Mouse (Mus musculus): ENCODE measurements around the gene Iqgap1. TPM values are rescaled to one million over a fixed set of nuclear protein-coding genes. Genes with fewer than 3 reads are reported as not detected.

Iqgap1 gene
- polyA plus RNA-seq, 1 experiment from 2014 or later: 21.7 TPM

DNA sequence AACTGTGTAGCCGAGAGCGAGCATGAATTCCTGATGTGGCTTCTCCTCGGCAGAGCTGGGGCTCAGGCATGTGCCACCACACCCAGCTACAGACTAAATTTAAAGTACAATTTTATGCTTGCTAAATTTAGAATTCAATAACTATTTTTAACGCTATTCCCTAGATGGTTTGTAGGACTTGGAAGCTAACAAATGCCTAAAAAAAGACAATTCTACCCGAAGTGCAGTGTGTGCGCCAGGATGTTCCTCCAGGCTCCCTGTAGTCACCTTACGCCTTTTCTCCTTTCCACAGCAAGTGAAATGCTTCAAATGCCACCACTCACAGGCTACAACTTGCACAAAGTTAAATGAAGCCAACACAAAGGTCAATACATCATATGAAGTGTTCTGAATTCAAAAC lies 78.4 kb downstream of the Iqgap1 start:
- 73% methylated on average over 7 of the region's 7 CpGs for WGBS
- no peak overlapping the region for H3K4me2 ChIP-seq (replicated peaks)
- no peak for ATAC-seq (replicated peaks)
- no peak overlapping the region for H3K27ac ChIP-seq (replicated peaks)
- peaks cover 57% of the 10 kb centered on the region for H3K36me3 ChIP-seq
- H3K4me1 ChIP-seq: peaks cover 25% of the 10 kb centered on the region
- H3K4me3 ChIP-seq: no peak overlapping the region
- H3K27me3 ChIP-seq: no peaks in the 10 kb centered on the region
- no peaks in the 10 kb centered on the region for H3K9me3 ChIP-seq
- H3K9ac ChIP-seq (replicated peaks): no peak overlapping the region

DNA sequence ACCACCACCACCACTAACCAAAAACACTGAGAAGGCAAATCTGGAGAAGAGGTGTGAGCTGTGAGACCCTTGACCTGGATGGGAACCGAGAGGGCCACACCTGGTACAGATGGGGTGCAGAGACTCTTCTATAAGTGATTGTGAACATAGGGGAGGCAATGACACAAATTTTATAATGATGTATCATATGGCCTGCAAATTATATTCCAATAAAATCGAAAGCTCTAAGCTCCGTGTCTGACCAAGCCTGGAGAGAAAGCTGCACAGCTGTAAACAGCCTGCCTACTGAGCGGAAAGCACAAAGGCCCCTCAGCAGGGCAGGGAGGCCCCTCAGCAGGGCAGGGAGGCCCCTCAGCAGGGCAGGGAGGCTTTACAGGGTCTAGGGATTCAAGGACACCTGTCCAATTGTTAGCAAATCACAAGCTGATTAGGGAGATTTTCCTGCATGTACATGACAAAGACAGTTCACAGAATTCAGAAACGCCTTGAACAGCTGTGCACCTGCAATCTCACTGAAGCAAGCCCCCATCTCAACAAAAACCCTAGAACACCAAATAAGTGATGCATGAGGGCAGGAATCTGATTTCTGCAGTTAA lies 79.5 kb downstream of the Iqgap1 start:
- H3K4me3 ChIP-seq: no peak overlapping the region
- H3K36me3 ChIP-seq: peaks cover 53% of the 10 kb centered on the region
- H3K27ac ChIP-seq (replicated peaks): peak overlapping the region; percentile 58
- H3K4me2 ChIP-seq (replicated peaks): no peak overlapping the region
- WGBS: 6% methylated on average over 5 of the region's 5 CpGs
- no peaks in the 10 kb centered on the region for H3K27me3 ChIP-seq
- ATAC-seq (replicated peaks): no peak
- no peak overlapping the region for H3K9ac ChIP-seq (replicated peaks)
- H3K9me3 ChIP-seq: no peaks in the 10 kb centered on the region
- peaks cover 25% of the 10 kb centered on the region for H3K4me1 ChIP-seq

DNA sequence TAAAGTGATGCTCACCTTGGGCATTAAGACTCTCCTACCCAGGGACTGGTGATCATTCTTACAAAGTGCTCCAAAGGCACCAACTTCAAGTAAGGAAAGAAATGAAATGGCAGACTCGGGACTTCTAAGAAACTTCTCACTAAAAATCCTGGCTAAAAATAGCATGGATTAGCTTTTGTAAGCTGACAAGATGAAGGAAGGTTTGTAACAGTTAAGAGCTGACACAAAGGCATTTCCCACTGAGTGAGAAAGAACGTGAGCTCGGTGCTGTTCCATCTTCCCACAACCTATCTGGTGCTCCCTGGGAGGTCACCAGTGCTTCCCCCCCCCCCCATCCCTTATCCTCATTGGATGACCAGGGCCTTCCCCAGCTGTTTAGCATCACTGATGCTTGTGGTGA lies 80.0 kb downstream of the Iqgap1 start:
- Histone ChIP-seq H3K9me3 (no peaks in the 10 kb centered on the region), H3K36me3 (peaks cover 48% of the 10 kb centered on the region), H3K27me3 (no peaks in the 10 kb centered on the region), H3K4me3 (no peak overlapping the region), H3K27ac (replicated peaks) (peak overlapping the region; percentile 58), H3K4me1 (peaks cover 25% of the 10 kb centered on the region), H3K9ac (replicated peaks) (no peak overlapping the region), H3K4me2 (replicated peaks) (no peak overlapping the region)
- ATAC-seq (replicated peaks): no peak
- 9% methylated on average over 3 of the region's 3 CpGs for WGBS

DNA sequence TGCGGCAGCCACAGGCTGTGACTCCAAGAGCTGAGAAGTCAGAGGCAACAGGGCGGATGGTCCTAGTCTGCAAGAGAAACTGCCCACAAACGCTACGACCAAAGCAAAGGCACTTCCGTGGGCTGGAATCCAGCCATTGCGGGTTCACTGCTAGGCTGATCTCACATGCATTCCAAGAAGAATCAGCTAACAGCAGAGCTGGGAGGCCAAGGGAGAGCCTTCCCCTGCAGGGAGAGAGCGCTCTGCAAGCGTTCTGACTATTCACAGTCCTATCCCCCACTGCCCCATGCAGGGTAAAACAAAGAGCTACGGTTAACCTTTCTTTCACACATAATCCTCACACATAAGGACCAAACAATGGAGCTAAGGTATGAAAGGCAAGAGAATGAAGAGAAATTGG lies 80.5 kb downstream of the Iqgap1 start:
- H3K9ac ChIP-seq (replicated peaks): no peak overlapping the region
- WGBS: 7% methylated on average over 9 of the region's 9 CpGs
- H3K9me3 ChIP-seq: no peaks in the 10 kb centered on the region
- no peak overlapping the region for H3K4me3 ChIP-seq
- peak overlapping the region; percentile 58 for H3K27ac ChIP-seq (replicated peaks)
- H3K4me2 ChIP-seq (replicated peaks): no peak overlapping the region
- no peak for ATAC-seq (replicated peaks)
- H3K27me3 ChIP-seq: no peaks in the 10 kb centered on the region
- H3K36me3 ChIP-seq: peaks cover 44% of the 10 kb centered on the region
- peaks cover 25% of the 10 kb centered on the region for H3K4me1 ChIP-seq

DNA sequence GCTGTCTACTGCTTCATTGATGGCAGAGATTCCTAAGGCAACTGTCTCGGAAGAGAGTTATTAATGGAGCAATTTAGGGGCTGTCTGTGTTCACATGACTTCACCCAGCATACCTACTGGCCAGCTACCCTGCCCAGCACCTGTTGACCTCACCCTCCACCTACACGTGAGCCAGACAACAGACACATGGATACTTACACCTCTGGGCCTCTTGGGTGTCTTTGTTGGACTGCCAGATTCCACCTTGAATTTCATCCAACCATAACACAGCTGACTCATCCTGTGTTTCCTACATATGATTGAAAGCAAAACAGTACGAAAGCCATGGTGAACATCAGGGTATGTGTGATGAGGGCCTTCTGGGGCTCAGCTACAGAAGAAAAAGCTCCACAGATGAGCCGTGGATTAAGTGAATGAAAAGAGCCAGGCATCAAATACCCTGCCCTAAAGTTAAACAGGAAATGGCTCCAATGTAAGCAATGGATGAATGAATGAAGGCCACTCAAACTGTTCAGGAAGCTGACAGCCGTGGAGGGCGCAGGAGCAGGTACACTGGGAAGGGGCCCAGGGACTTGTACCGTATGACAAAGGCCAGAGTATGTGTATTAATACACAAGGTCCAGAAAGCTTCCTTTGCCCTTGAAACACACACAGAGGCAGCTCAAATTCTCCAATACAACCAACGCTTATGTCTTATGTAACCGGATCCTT lies 81.7 kb downstream of the Iqgap1 start:
- Histone ChIP-seq H3K36me3 (peaks cover 44% of the 10 kb centered on the region), H3K27me3 (no peaks in the 10 kb centered on the region), H3K9me3 (no peaks in the 10 kb centered on the region), H3K4me2 (replicated peaks) (no peak overlapping the region), H3K4me3 (no peak overlapping the region), H3K27ac (replicated peaks) (no peak overlapping the region), H3K4me1 (peaks cover 25% of the 10 kb centered on the region), H3K9ac (replicated peaks) (no peak overlapping the region)
- WGBS: 74% methylated on average over 9 of the region's 9 CpGs
- ATAC-seq (replicated peaks): no peak

DNA sequence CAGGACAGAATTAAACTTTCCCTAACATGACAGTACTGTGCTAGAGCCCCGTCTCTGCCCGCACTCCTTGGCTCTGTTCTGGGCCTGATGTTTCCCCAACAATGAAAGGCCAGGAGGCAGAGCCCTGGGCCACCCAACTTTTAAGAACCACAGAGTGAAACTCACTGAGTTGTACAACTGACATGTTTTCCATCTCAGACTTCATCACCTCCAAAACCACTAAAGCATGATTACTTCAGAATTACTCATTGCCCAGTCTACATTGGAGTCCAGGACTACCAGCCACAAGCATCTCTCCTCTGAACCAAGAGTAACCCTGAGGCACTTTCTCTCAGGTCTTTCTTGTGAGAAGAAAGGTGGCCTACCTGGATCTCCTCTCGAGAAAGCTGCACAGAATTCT lies 83.1 kb downstream of the Iqgap1 start:
- H3K9ac ChIP-seq (replicated peaks): no peak overlapping the region
- 94% methylated on average over 3 of the region's 3 CpGs for WGBS
- ATAC-seq (replicated peaks): no peak
- peaks cover 25% of the 10 kb centered on the region for H3K4me1 ChIP-seq
- H3K4me2 ChIP-seq (replicated peaks): no peak overlapping the region
- no peaks in the 10 kb centered on the region for H3K9me3 ChIP-seq
- H3K4me3 ChIP-seq: no peak overlapping the region
- H3K36me3 ChIP-seq: peaks cover 45% of the 10 kb centered on the region
- no peak overlapping the region for H3K27ac ChIP-seq (replicated peaks)
- H3K27me3 ChIP-seq: no peaks in the 10 kb centered on the region

DNA sequence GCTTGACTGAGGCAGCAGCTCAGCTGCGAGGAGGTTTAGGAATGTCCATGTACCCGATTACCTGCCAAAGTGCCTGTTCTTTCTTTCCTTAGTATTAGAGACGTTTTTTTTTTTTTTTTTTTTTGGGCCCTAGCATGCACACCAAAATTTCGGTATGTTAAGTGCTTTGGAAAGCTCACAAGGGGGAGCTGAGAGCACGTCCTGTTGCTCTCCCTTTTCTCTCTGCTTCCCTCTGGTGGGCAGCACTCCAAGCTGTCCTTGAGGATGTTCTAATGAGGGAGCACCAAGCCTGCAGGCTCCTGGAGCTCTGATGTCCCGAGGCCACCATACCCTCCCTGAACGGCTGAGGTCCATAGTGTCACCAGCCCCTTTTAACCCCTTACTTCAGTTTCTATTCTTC lies 84.8 kb downstream of the Iqgap1 start:
- peaks cover 50% of the 10 kb centered on the region for H3K36me3 ChIP-seq
- no peak overlapping the region for H3K4me2 ChIP-seq (replicated peaks)
- ATAC-seq (replicated peaks): no peak
- peaks cover 14% of the 10 kb centered on the region for H3K4me1 ChIP-seq
- H3K9me3 ChIP-seq: no peaks in the 10 kb centered on the region
- 27% methylated on average over 7 of the region's 7 CpGs for WGBS
- H3K4me3 ChIP-seq: no peak overlapping the region
- no peaks in the 10 kb centered on the region for H3K27me3 ChIP-seq
- H3K27ac ChIP-seq (replicated peaks): no peak overlapping the region
- no peak overlapping the region for H3K9ac ChIP-seq (replicated peaks)

DNA sequence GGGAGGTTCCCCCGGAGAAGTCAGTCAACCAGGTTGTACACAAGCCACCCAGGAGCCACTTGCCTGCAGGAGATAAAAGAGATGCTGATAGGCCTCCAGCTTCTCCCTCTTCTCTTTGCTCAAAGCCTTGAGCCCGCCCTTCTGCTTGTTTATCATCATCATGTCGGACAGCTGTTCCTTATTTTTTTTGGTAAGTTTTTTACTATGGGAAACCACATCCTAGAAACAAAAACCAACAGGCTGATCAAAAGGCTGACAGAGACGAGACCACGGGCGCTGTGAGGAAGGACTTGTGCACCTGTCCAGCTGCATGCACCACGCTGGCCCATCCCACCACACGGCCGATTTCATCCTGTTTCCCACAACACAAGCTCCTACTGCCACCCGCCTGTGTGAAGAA lies 89.6 kb downstream of the Iqgap1 start:
- WGBS: 89% methylated on average over 10 of the region's 10 CpGs
- Histone ChIP-seq H3K36me3 (peaks cover 57% of the 10 kb centered on the region), H3K9me3 (no peaks in the 10 kb centered on the region), H3K9ac (replicated peaks) (no peak overlapping the region), H3K4me2 (replicated peaks) (no peak overlapping the region), H3K4me1 (no peaks in the 10 kb centered on the region), H3K4me3 (no peak overlapping the region), H3K27ac (replicated peaks) (no peak overlapping the region), H3K27me3 (no peaks in the 10 kb centered on the region)
- no peak for ATAC-seq (replicated peaks)

DNA sequence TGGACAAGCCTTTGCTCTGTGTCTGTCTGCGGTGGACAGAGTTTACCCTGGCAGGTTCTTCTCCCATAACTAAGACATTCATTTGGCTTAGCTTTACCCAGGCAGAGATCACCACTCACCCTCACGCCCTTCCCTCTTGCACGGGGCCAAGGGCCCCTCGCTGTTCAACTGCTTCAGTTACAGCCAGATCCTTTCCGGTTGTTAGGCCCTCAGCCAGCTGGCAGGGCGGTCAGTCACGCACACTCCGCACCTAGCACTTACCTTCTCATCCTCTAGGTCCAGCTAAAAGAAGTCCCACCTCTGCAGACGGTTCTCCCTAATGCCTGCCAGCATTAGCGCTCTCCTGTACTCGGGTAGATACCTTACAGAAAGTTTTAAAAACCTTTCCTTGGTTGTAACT lies 92.8 kb downstream of the Iqgap1 start:
- Histone ChIP-seq H3K27me3 (no peaks in the 10 kb centered on the region), H3K36me3 (peaks cover 60% of the 10 kb centered on the region), H3K27ac (replicated peaks) (no peak overlapping the region), H3K9ac (replicated peaks) (no peak overlapping the region), H3K4me3 (no peak overlapping the region), H3K4me1 (no peaks in the 10 kb centered on the region), H3K4me2 (replicated peaks) (no peak overlapping the region), H3K9me3 (no peaks in the 10 kb centered on the region)
- no peak for ATAC-seq (replicated peaks)
- WGBS: 83% methylated on average over 11 of the region's 11 CpGs

DNA sequence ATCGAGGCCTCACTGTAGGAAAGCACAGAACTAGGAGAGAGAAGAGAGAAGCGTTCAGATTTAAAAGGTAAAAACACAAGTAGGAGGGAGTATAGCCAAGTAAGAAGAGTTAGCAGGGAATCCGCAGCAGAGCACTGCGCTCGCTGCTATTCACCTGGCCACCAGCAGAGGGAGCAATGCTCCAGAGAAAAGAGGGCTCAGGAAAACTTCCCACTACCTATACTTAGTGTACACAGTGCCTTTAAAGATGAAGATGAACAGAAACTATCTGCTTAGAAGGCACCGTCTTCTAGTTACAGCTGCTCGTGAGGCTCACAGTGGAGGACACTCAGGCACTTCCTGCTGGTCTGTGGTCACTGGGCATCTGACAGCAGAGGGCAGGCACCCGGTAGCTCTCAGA lies 96.1 kb downstream of the Iqgap1 start:
- no peak overlapping the region for H3K27ac ChIP-seq (replicated peaks)
- H3K9me3 ChIP-seq: no peaks in the 10 kb centered on the region
- H3K27me3 ChIP-seq: no peaks in the 10 kb centered on the region
- no peak overlapping the region for H3K9ac ChIP-seq (replicated peaks)
- ATAC-seq (replicated peaks): peak; percentile 55
- H3K36me3 ChIP-seq: peaks cover 64% of the 10 kb centered on the region
- WGBS: 29% methylated on average over 8 of the region's 8 CpGs
- no peak overlapping the region for H3K4me2 ChIP-seq (replicated peaks)
- no peak overlapping the region for H3K4me3 ChIP-seq
- no peaks in the 10 kb centered on the region for H3K4me1 ChIP-seq

DNA sequence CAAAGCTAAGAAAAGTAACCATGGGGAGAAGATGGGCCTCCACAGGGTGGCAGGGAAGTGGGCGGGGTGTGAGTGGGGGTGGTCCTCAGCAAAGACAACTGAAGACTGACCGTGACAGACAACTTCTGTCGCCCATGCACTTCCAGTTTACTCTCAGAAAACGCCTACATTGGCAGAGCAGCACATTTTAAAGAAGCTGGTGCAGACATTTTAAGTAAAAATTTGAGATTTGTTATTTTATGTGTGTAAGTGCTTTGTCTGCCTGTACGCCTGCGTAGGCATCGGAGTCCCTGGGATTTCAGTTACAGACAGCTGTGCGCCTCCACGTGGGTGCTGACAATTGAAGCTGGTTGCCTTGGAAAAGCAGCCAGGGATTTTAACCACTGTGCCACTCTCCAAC lies 104.7 kb downstream of the Iqgap1 start:
- Histone ChIP-seq H3K4me1 (no peaks in the 10 kb centered on the region), H3K36me3 (peaks cover 50% of the 10 kb centered on the region), H3K27me3 (no peaks in the 10 kb centered on the region), H3K9ac (replicated peaks) (no peak overlapping the region), H3K27ac (replicated peaks) (no peak overlapping the region), H3K4me2 (replicated peaks) (no peak overlapping the region), H3K9me3 (no peaks in the 10 kb centered on the region), H3K4me3 (no peak overlapping the region)
- ATAC-seq (replicated peaks): no peak
- 71% methylated on average over 9 of the region's 9 CpGs for WGBS

DNA sequence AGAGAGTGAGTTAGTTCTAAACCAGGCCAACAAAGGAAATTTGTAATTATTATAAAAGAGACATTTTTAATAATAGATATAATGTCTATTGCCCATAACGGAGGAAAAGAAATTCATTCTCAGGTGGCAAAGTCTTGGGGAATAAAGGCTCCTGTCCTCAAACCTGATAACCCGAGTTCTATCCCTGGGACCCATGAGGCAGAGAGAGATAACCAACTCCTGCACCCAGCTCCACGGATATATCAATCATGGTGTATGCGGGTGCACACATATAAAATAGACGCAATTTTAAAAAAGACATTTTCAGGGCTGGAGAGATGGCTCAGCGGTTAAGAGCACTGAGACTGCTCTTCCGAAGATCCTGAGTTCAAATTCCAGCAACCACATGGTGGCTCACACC lies 106.2 kb downstream of the Iqgap1 start:
- 97% methylated on average over 7 of the region's 7 CpGs for WGBS
- no peak for ATAC-seq (replicated peaks)
- H3K27me3 ChIP-seq: no peaks in the 10 kb centered on the region
- H3K4me2 ChIP-seq (replicated peaks): no peak overlapping the region
- H3K9ac ChIP-seq (replicated peaks): no peak overlapping the region
- no peak overlapping the region for H3K4me3 ChIP-seq
- H3K36me3 ChIP-seq: peaks cover 49% of the 10 kb centered on the region
- H3K4me1 ChIP-seq: no peaks in the 10 kb centered on the region
- no peaks in the 10 kb centered on the region for H3K9me3 ChIP-seq
- no peak overlapping the region for H3K27ac ChIP-seq (replicated peaks)

DNA sequence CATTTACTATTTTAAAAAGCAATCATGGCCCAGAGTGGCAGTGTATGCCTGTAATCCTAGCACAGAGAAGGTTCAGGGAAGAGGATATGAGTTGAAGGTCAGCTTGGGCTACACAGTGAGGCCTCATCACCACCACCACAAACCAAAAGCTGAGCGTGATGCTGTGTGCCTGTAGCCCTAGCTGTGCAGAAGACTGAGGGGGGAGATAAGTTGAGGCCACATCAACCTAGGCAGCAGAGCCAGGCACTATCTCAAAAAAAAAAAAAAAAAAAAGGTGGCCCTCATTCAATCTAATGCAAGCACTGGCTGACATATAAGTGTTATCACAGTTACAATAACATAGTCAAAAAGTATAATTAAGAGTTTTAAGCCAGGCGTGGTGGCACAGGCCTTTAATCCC lies 106.7 kb downstream of the Iqgap1 start:
- Histone ChIP-seq H3K4me3 (no peak overlapping the region), H3K36me3 (peaks cover 45% of the 10 kb centered on the region), H3K27ac (replicated peaks) (no peak overlapping the region), H3K9ac (replicated peaks) (no peak overlapping the region), H3K4me2 (replicated peaks) (no peak overlapping the region), H3K27me3 (no peaks in the 10 kb centered on the region), H3K4me1 (no peaks in the 10 kb centered on the region), H3K9me3 (no peaks in the 10 kb centered on the region)
- no peak for ATAC-seq (replicated peaks)
- WGBS: 96% methylated on average over 2 of the region's 2 CpGs
